Mouse (Mus musculus) myocyte (in vitro differentiated cells): ENCODE data around the gene Slc41a2. TPM values are rescaled to one million over a fixed set of nuclear protein-coding genes. Genes with fewer than 3 reads are reported as not detected.
"Not testable (repeated sequence)": the region's sequence is repeated elsewhere in the genome, so short reads cannot be mapped to it uniquely, and the experiment has no call there.

Experiments
- H3K27me3 ChIP-seq: one replicate; pipeline ENCODE4 v1.6.1; 2011; ENCODE audit not compliant: control insufficient read depth, insufficient read depth, insufficient read length
- H3K36me3 ChIP-seq: one replicate; pipeline ENCODE4 v1.6.1; 2011; ENCODE audit not compliant: control insufficient read depth, insufficient read depth
- H3K4me2 ChIP-seq: one replicate; pipeline ENCODE4 v1.6.1; 2011; ENCODE audit warnings: low read depth, control low read depth
- H3K4me3 ChIP-seq: one replicate; pipeline ENCODE4 v1.5.1; 2011; ENCODE audit warnings: mild to moderate bottlenecking, control low read depth, moderate library complexity
- H3K79me2 ChIP-seq: one replicate; pipeline ENCODE4 v1.6.1; 2011; ENCODE audit not compliant: control insufficient read depth, insufficient read depth
- H3ac ChIP-seq: one replicate; pipeline ENCODE4 v1.6.1; 2011; ENCODE audit not compliant: control insufficient read depth, insufficient read length
- CEBPB ChIP-seq: IDR thresholded peaks from 2 replicates; pipeline ENCODE4 v1.6.1; 2011; ENCODE audit warnings: mild to moderate bottlenecking, moderate library complexity; ENCODE audit not compliant: poor library complexity, insufficient read depth, severe bottlenecking
- E2F4 ChIP-seq: IDR thresholded peaks from one replicate; pipeline ENCODE4 v1.6.1; 2011; ENCODE audit warnings: mild to moderate bottlenecking, control low read depth, moderate library complexity; ENCODE audit not compliant: insufficient read depth
- MAX ChIP-seq: IDR thresholded peaks from one replicate; pipeline ENCODE4 v1.6.1; 2011; ENCODE audit warnings: low read depth, mild to moderate bottlenecking, control low read depth
- MYOD1 ChIP-seq, 3 experiments: IDR thresholded peaks; one replicate each; pipeline ENCODE4 v1.6.1; 2011; ENCODE audit warnings: control low read depth in 2 of 3, low read depth in 2 of 3, mild to moderate bottlenecking in 2 of 3, moderate library complexity in 1 of 3; ENCODE audit not compliant: insufficient read length in 2 of 3, control insufficient read depth in 1 of 3
- MYOG ChIP-seq, 3 experiments: IDR thresholded peaks; one replicate each; pipeline ENCODE4 v1.6.1; 2011; ENCODE audit warnings: control low read depth in 2 of 3, low read depth in 2 of 3, mild to moderate bottlenecking in 2 of 3; ENCODE audit not compliant: insufficient read length in 2 of 3, control insufficient read depth in 1 of 3, insufficient read depth in 1 of 3
- POLR2A ChIP-seq: IDR thresholded peaks from one replicate; pipeline ENCODE4 v1.6.1; 2011; ENCODE audit warnings: low read depth, mild to moderate bottlenecking, control low read depth, moderate library complexity; ENCODE audit not compliant: insufficient read length
- POLR2AphosphoS2 ChIP-seq: IDR thresholded peaks from one replicate; pipeline ENCODE4 v1.6.1; 2011; ENCODE audit warnings: low read depth, control low read depth; ENCODE audit not compliant: insufficient read length
- REST ChIP-seq: IDR thresholded peaks from one replicate; pipeline ENCODE4 v1.6.1; 2011; ENCODE audit warnings: mild to moderate bottlenecking, control low read depth, moderate library complexity; ENCODE audit not compliant: insufficient read depth, insufficient read length
- SRF ChIP-seq: IDR thresholded peaks from one replicate; pipeline ENCODE4 v1.6.1; 2011; ENCODE audit warnings: low read depth; ENCODE audit not compliant: control insufficient read depth, insufficient read length
- TCF12 ChIP-seq: IDR thresholded peaks from one replicate; pipeline ENCODE4 v1.6.1; 2011; ENCODE audit warnings: mild to moderate bottlenecking, control low read depth; ENCODE audit not compliant: poor library complexity, insufficient read depth, severe bottlenecking
- TCF3 ChIP-seq: IDR thresholded peaks from one replicate; pipeline ENCODE4 v1.6.1; 2011; ENCODE audit warnings: low read depth, control low read depth; ENCODE audit not compliant: insufficient read length
- USF1 ChIP-seq: IDR thresholded peaks from one replicate; pipeline ENCODE4 v1.6.1; 2011; ENCODE audit warnings: low read depth, mild to moderate bottlenecking, control low read depth, moderate library complexity
- polyA plus RNA-seq: library from polyadenylated mRNA; unstranded; fragments of >200 nt; fragmentation: generic; extraction: Trizol; gene quantifications from one replicate; pipeline ENCODE4 v1.2.1, GENCODE M21; 2012; ENCODE audit warnings: missing spikeins

Gene Slc41a2
- polyA plus RNA-seq, 1 experiment = 5.3 TPM

GRCm38 (mm10) chr10:83382528-83382927 lies 44.8 kb upstream of the Slc41a2 start:
- Histone ChIP-seq H3ac (no peak overlapping the region), H3K4me3 (no peak overlapping the region), H3K79me2 (no peaks in the 10 kb centered on the region), H3K36me3 (peaks cover 5% of the 10 kb centered on the region), H3K27me3 (no peaks in the 10 kb centered on the region), H3K4me2 (no peak overlapping the region)
- TF ChIP-seq MYOD1 (IDR thresholded peaks at IDR 0.05; ENCODE audit: control insufficient read depth in 1 of 3, insufficient read length in 2 of 3, low read depth in 2 of 3) (no peak), SRF (no peak), TCF3 (no peak), TCF12 (no peak), MAX (no peak), POLR2A (no peak), CEBPB (no peak), REST (no peak)

DNA sequence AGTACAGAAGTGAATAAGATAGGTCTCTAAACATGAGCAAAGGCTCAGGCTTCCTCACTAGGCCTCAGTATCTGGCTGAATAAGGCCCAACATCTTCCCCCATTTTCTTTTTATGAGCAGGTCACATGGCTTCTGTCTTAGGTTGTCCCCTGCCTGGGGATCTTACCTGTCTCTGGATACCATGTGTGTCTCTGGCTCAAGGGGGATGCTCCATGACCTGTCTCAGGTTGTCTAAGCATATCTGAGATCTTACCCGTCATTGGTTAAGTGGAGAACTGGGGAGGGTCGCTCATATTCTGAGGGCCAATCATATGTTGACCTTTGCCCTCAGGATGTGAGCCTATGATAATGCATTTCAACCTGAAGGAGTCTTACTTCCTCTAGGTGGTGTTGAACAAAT lies 42.8 kb upstream of the Slc41a2 start:
- H3K4me2 ChIP-seq = no peak overlapping the region
- H3K4me3 ChIP-seq = no peak overlapping the region
- TF ChIP-seq E2F4 (no peak), MYOD1 (IDR thresholded peaks at IDR 0.05; ENCODE audit: control insufficient read depth in 1 of 3, insufficient read length in 2 of 3, low read depth in 2 of 3) (no peak), SRF (no peak), TCF12 (no peak), MAX (no peak), POLR2AphosphoS2 (no peak), USF1 (no peak), TCF3 (no peak), CEBPB (no peak)
- no peak overlapping the region for H3ac ChIP-seq
- H3K27me3 ChIP-seq = no peaks in the 10 kb centered on the region
- no peaks in the 10 kb centered on the region for H3K79me2 ChIP-seq
- H3K36me3 ChIP-seq = peaks cover 5% of the 10 kb centered on the region

DNA sequence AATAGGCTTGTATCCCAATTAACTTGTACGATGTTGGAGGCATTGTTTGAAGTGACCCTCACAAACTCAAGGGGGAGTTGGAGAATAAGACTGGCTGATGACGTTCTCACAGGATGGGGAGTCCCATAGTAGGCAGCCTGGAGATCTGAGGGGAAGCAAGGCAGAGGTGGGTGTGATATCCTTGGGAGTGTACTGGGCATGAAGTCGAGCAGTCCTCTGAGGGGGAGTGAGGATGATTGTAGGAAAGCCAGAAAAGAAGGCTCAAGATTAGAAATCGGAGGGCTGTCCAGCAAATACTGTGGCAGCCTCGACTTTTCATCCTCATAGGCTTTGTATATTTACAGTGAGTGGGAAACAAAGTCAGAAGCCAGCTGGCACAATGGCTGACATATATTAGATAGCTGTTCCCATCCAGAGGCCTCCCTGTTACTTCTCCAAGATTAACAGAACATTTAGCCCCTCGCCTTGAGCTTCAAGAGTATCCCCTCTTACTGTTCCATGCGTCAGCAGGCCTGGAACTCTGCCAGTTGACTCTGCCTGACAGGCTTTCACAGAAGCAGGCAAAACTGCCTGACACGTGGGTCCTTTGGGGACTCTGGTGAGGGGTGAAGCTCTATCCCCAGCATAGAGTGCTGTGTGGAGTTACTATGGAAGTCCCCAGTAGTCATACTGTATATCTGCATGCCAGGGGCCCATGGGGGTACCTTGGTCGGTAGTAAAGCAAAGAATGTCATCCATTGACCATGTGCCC lies 40.6 kb upstream of the Slc41a2 start:
- H3K4me2 ChIP-seq = no peak overlapping the region
- peaks cover 9% of the 10 kb centered on the region for H3K36me3 ChIP-seq
- H3ac ChIP-seq = no peak overlapping the region
- no peaks in the 10 kb centered on the region for H3K27me3 ChIP-seq
- TF ChIP-seq MYOD1 (IDR thresholded peaks at IDR 0.05; ENCODE audit: control insufficient read depth in 1 of 3, insufficient read length in 2 of 3, low read depth in 2 of 3) (no peak), USF1 (no peak), REST (no peak), TCF3 (no peak), POLR2AphosphoS2 (no peak), CEBPB (no peak), SRF (no peak), TCF12 (no peak), POLR2A (no peak), MAX (no peak), E2F4 (no peak), MYOG (IDR thresholded peaks at IDR 0.05; ENCODE audit: control insufficient read depth in 1 of 3, insufficient read depth in 1 of 3, insufficient read length in 2 of 3, low read depth in 2 of 3) (no peak)
- H3K79me2 ChIP-seq = no peaks in the 10 kb centered on the region
- H3K4me3 ChIP-seq = no peak overlapping the region

- no peaks in the 10 kb centered on the region for H3K79me2 ChIP-seq
- TF ChIP-seq REST (no peak), E2F4 (no peak), MYOD1 (IDR thresholded peaks at IDR 0.05; ENCODE audit: control insufficient read depth in 1 of 3, insufficient read length in 2 of 3, low read depth in 2 of 3) (no peak), POLR2AphosphoS2 (no peak)
- no peak overlapping the region for H3K4me3 ChIP-seq
- H3K4me2 ChIP-seq = no peak overlapping the region
- H3ac ChIP-seq = no peak overlapping the region
- H3K36me3 ChIP-seq = peaks cover 11% of the 10 kb centered on the region
- H3K27me3 ChIP-seq = no peaks in the 10 kb centered on the region
These were observed 39.4 kb upstream of the Slc41a2 start for GRCm38 (mm10) chr10:83376911-83377682.

DNA sequence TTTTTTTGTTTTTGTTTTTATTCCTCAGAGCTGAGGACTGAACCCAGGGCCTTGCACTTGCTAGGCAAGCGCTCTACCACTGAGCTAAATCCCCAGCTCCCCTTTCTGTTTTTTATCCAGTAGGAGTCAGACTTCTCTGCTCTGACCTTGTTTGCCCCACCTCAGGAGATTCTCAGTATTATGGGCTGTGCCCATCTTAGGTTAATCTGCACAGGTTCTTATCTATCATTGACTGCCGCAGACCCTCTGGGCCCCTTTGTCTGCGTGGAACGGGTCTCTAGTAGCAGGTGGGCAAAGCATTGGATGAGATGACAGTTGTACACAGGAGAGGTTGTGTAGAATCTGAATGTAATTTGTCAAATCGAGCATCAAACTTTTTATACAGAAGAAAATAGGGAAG lies 37.8 kb upstream of the Slc41a2 start:
- H3K79me2 ChIP-seq, H3K27me3 ChIP-seq, H3K4me2 ChIP-seq, H3ac ChIP-seq, H3K4me3 ChIP-seq: not testable (repeated sequence)
- peaks cover 20% of the 10 kb centered on the region for H3K36me3 ChIP-seq
